Mouse (Mus musculus) liver, postnatal 0 days (tissue): Measurements from ENCODE around the gene Ninj1.

Source experiments
- CTCF ChIP-seq: sonication (generic); IDR thresholded peaks from 2 replicates; pipeline ENCODE4 v1.5.1; 2016; ENCODE audit warnings: antibody characterized with exemption, low read depth
- EP300 ChIP-seq: IDR thresholded peaks from 2 replicates; pipeline ENCODE4 v1.6.1; 2016; ENCODE audit warnings: antibody characterized with exemption, low read depth, mild to moderate bottlenecking

- TF ChIP-seq CTCF (no peak), EP300 (no peak)
These were observed 11.8 kb upstream of the Ninj1 start for GRCm38 (mm10) chr13:49175509-49175908.
